Mouse (Mus musculus) macrophage (primary cell): ENCODE measurements around the gene Capzb. TPM values are rescaled to one million over a fixed set of nuclear protein-coding genes. Genes with fewer than 3 reads are reported as not detected.

ENCODE experiments used
- H3K27ac ChIP-seq: fragments of 350-480 bp; formaldehyde crosslinking; 2 replicates; pipeline ENCODE4 v1.9.0; 2021
- H3K36me3 ChIP-seq: fragments of 350-480 bp; formaldehyde crosslinking; 2 replicates; pipeline ENCODE4 v1.9.0; 2021; ENCODE audit errors: inconsistent target
- H3K4me3 ChIP-seq: fragments of 350-480 bp; formaldehyde crosslinking; 2 replicates; pipeline ENCODE4 v1.9.0; 2021; ENCODE audit errors: inconsistent target
- H3K79me2 ChIP-seq: fragments of 350-480 bp; formaldehyde crosslinking; 2 replicates; pipeline ENCODE4 v1.9.0; 2021; ENCODE audit errors: inconsistent target
- WGBS: methylation state at CpG from one replicate; pipeline ENCODE4 v1.1.7; 2026; ENCODE audit warnings: inconsistent platforms; ENCODE audit not compliant: missing documents; 5-methylcytosine and 5-hydroxymethylcytosine counted together
- polyA plus RNA-seq: library from polyadenylated mRNA; stranded (reverse); fragments of 250-400 nt; gene quantifications from 3 replicates; pipeline ENCODE4 v1.2.4, GENCODE M21; 2018; ENCODE audit warnings: inconsistent platforms

The Capzb gene
- polyA plus RNA-seq, 1 experiment from 2014 or later = 769 TPM

DNA sequence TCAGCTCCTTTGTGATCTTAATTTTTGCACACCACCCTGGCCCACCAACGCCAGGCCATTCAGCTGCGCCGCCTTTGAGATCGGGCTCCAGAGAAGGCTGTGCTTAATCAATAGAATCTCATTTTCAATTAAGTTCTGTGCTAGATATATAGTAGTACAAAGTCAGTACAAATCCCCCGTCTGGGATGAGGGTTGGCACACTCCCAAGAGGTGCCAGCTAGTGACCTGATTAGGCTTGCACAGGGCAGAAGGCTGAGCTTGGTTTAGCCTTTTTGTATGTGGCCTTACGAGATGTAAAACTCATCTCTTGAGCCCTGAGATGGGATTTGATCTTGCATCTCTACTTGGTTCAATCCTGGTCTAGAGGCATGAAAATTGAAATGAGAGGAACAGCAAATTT lies 70.3 kb downstream of the Capzb start:
- no peak overlapping the region for H3K4me3 ChIP-seq
- peaks cover 97% of the 10 kb centered on the region for H3K36me3 ChIP-seq
- no peak overlapping the region for H3K27ac ChIP-seq
- WGBS = 87% methylated on average over 6 of the region's 6 CpGs
- H3K79me2 ChIP-seq = peaks cover 100% of the 10 kb centered on the region

DNA sequence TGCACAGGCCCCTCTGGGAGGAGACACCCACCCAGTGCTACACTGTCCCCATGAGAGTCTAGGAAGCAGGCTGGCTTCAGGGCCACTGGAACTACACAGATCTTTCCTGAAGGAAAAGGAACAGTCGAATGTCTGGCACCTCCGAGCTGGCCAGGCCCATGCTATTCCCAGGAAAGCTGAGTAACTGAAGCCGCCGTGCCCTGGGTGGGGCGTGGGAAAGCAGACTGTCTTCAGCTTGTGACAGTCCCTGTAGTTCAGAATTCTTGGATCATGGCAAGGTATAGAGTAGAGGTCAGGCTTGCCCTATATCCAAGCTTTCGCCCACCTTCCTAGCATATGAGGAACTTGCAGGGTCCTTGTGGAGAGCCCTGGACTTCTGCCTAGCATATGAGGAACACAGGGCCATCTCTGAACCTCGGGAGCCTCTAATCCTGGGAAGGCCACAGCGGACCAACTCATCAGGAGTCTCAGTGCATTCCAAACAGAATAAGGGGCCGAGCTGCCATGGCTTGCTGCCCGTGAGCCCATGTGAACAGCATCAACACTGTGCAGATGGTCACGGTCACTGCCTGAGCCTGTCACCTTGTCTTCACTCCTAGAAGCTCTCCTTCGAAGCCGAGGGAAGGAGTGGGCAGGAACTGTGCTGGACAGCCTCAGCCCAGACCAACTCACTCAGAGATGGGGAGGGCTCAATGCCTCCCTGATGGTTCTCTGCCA lies 73.2 kb downstream of the Capzb start:
- Histone ChIP-seq H3K79me2 (peaks cover 100% of the 10 kb centered on the region), H3K36me3 (peaks cover 87% of the 10 kb centered on the region), H3K4me3 (no peak overlapping the region), H3K27ac (no peak overlapping the region)
- 93% methylated on average over 13 of the region's 13 CpGs for WGBS

- Histone ChIP-seq H3K4me3 (no peak overlapping the region), H3K36me3 (peaks cover 87% of the 10 kb centered on the region), H3K79me2 (peaks cover 100% of the 10 kb centered on the region), H3K27ac (no peak overlapping the region)
- WGBS = 90% methylated on average over 7 of the region's 7 CpGs
These were observed 73.8 kb downstream of the Capzb start for GRCm38 (mm10) chr4:139266500-139266865.

DNA sequence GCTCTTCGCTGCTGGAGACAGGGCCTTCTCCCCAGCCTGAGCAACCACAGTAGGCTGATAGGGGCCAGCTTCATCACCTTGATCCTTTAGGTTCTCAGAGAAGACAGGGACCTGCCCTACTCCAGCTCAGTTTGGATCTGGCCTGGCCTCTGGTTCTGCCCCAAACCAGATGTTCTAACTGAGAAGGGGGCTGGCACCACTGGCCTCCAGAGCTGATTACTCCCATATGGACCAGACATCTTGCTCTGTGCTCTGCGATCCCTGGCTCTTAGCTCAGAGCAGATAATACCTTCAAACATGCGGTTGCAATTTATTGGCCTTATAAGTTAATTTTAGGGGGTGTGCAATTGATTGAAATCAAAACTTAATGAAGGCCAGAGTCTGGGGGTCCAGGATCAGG lies 74.6 kb downstream of the Capzb start:
- no peak overlapping the region for H3K27ac ChIP-seq
- WGBS = 90% methylated on average over 3 of the region's 3 CpGs
- H3K79me2 ChIP-seq = peaks cover 100% of the 10 kb centered on the region
- peaks cover 87% of the 10 kb centered on the region for H3K36me3 ChIP-seq
- no peak overlapping the region for H3K4me3 ChIP-seq

DNA sequence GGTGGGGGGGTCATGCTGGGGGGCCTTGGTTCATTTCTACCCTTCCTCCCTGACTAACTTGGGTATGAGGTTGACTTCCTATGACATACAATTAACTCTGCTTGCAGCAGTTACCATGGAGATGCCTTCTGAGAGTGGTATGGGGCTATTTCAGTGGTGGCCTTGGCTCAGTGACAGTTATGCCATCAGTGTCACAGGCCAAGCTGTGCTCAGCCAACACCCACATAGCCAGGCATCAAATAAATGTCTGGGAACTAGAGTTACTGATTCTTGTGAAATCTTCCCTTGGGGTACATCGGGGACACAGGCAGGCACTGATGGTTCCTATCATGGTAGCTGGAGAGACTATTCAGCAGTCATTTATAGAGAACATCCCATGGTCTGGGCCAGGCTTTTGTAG lies 75.5 kb downstream of the Capzb start:
- Histone ChIP-seq H3K79me2 (peaks cover 100% of the 10 kb centered on the region), H3K36me3 (peaks cover 88% of the 10 kb centered on the region; the same call in 1 of the 2 replicates), H3K4me3 (no peak overlapping the region), H3K27ac (no peak overlapping the region)
- WGBS = 67% methylated on average over 1 of the region's 1 CpGs

GRCm38 (mm10) chr4:139270168-139270567 lies 77.5 kb downstream of the Capzb start:
- Histone ChIP-seq H3K36me3 (peaks cover 88% of the 10 kb centered on the region), H3K79me2 (peaks cover 100% of the 10 kb centered on the region), H3K27ac (no peak overlapping the region), H3K4me3 (no peak overlapping the region)
- WGBS = 100% methylated on average over 3 of the region's 3 CpGs

GRCm38 (mm10) chr4:139271562-139271961 lies 78.9 kb downstream of the Capzb start:
- Histone ChIP-seq H3K27ac (no peak overlapping the region), H3K79me2 (peaks cover 100% of the 10 kb centered on the region)
- WGBS = 96% methylated on average over 9 of the region's 9 CpGs

DNA sequence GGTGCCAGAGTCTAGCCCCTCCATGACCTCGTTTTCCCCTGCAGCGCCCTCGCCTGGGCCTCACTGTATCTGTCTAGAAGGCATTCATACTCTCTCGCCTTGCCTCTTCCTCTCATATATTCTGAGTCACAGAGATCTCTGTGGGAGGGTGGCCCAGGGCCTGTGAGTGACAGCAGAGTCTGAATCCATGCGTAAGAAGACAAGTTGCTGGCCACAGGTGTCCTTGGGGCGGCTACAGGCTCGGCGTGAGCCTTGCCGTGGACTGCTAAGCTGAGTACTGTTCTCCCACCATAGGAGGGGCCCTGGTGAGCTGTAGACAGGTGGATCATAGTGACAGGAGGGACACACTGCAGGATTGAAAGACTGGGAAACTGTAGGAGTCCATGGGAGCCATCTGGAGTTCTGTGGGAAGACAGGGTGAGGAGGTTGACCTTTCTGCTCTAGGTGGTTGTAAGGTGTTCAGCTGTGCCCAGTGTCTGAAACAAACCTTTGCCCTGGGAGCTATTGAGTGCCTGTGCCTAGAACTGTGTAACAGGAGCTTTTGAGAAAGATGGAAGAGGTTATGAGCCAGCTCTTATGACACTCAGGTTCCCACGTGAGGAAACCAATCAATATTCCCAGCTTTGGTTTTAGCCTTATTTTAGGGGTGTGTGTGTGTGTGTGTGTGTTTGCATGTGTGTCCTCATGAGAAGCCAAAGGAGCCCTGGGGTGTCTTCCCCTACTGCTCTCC lies 80.4 kb downstream of the Capzb start:
- Histone ChIP-seq H3K4me3 (no peak overlapping the region), H3K36me3 (peaks cover 83% of the 10 kb centered on the region), H3K27ac (no peak overlapping the region), H3K79me2 (peaks cover 100% of the 10 kb centered on the region)
- 97% methylated on average over 10 of the region's 10 CpGs for WGBS

More at GRCm38 (mm10) chr4:139271562-139271961, 78.9 kb downstream of the Capzb start:
- Histone ChIP-seq H3K36me3 (peaks cover 88% of the 10 kb centered on the region), H3K4me3 (no peak overlapping the region)

- WGBS = 90% methylated on average over 7 of the region's 7 CpGs
- no peak overlapping the region for H3K4me3 ChIP-seq
- H3K36me3 ChIP-seq = peaks cover 81% of the 10 kb centered on the region
- no peak overlapping the region for H3K27ac ChIP-seq
- H3K79me2 ChIP-seq = peaks cover 96% of the 10 kb centered on the region
These were observed 81.9 kb downstream of the Capzb start for GRCm38 (mm10) chr4:139274573-139274972.

GRCm38 (mm10) chr4:139276411-139276810 lies 83.7 kb downstream of the Capzb start:
- peaks cover 78% of the 10 kb centered on the region for H3K79me2 ChIP-seq
- no peak overlapping the region for H3K4me3 ChIP-seq
- no peak overlapping the region for H3K27ac ChIP-seq
- H3K36me3 ChIP-seq = peaks cover 92% of the 10 kb centered on the region
- 97% methylated on average over 7 of the region's 7 CpGs for WGBS

DNA sequence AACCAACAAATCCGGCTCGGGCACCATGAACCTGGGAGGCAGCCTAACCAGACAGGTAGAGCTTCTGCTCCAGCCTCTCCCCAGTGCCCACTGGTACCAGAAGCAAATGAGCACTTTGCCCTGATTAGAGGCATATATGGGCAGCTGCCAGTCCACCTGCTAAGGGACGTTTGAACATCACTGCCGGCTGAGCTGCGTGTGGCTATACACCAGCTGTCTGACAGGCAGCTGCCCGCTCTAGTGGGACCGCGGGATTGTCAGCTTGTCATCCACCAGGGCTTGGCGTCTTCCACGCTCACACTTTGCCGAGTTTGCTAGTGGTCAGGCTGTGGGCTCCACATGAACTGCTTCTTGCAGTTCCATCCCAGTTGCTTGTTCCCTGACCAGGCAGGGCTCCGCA lies 87.8 kb downstream of the Capzb start:
- no peak overlapping the region for H3K27ac ChIP-seq
- peaks cover 36% of the 10 kb centered on the region for H3K79me2 ChIP-seq
- H3K36me3 ChIP-seq = peaks cover 89% of the 10 kb centered on the region
- 97% methylated on average over 12 of the region's 12 CpGs for WGBS
- no peak overlapping the region for H3K4me3 ChIP-seq

GRCm38 (mm10) chr4:139281791-139282345 lies 89.2 kb downstream of the Capzb start:
- H3K79me2 ChIP-seq = peaks cover 23% of the 10 kb centered on the region
- H3K4me3 ChIP-seq = no peak overlapping the region
- H3K36me3 ChIP-seq = peaks cover 91% of the 10 kb centered on the region
- WGBS = 97% methylated on average over 16 of the region's 16 CpGs
- no peak overlapping the region for H3K27ac ChIP-seq

DNA sequence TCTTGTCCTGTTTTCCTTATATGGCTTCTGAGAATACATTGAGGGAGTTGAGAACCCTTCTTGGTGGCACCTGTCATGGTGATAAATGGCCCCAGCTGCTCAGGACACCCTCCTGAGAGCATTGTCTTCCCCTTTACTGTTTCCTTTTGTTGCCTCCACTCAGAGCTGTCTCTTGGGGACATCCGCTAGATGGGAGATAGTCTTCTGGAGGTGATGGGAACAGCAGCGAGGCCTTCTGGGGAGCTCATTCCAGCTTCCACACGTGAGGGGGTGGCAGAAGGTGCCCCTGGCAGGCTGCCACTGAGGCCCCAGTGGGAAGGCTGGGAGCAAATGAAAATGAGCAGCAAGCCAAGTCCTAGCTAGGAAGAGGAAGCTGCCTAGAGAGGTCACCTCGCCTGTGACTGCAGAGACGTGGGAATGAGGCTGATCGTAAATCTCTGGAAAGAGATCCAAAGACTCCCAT lies 90.3 kb downstream of the Capzb start:
- Histone ChIP-seq H3K79me2 (peaks cover 12% of the 10 kb centered on the region; the same call in 1 of the 2 replicates), H3K27ac (no peak overlapping the region), H3K4me3 (no peak overlapping the region), H3K36me3 (peaks cover 91% of the 10 kb centered on the region)
- 82% methylated on average over 6 of the region's 6 CpGs for WGBS

DNA sequence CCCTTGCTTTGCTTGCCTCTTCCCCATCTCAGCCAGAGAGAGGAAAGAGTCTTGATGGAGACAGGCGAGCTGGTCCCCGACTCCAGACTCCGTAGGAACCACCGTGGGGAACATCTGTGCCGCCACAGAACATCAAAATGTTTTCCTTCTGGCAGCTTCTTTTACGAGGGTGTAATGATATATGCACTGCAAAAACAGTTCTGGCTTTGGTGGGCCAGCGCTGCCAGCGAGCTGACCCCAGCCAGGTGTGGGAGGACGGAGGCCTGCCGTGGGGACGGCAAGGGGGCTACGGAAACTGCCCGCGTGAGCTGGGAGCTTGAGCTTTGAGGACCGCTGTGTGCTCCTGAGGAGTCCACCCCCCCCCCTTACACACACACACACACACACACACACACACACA lies 92.2 kb downstream of the Capzb start:
- 98% methylated on average over 11 of the region's 15 CpGs for WGBS

GRCm38 (mm10) chr4:139286234-139286633 lies 93.5 kb downstream of the Capzb start:
- H3K36me3 ChIP-seq = peaks cover 95% of the 10 kb centered on the region

More for the DNA sequence above, 92.2 kb downstream of the Capzb start:
- H3K79me2 ChIP-seq = no peaks in the 10 kb centered on the region; the same call in 1 of the 2 replicates
- H3K36me3 ChIP-seq = peaks cover 96% of the 10 kb centered on the region
- no peak overlapping the region for H3K4me3 ChIP-seq
- H3K27ac ChIP-seq = no peak overlapping the region

More at GRCm38 (mm10) chr4:139286234-139286633, 93.5 kb downstream of the Capzb start:
- no peak overlapping the region for H3K27ac ChIP-seq
- H3K4me3 ChIP-seq = no peak overlapping the region
- WGBS = 98% methylated on average over 5 of the region's 5 CpGs
- no peaks in the 10 kb centered on the region; the same call in 1 of the 2 replicates for H3K79me2 ChIP-seq
